Mouse (Mus musculus): Measurements from ENCODE around the gene Synpo2. TPM values are rescaled to one million over a fixed set of nuclear protein-coding genes. Genes with fewer than 3 reads are reported as not detected.

Gene Synpo2
- total RNA-seq (2021): 1 to 10 TPM; 2.4 to 3.2 TPM

- intact Hi-C loops (cut with DNase I): loop anchor here (2.0 to 10.0 kb wide), 3 partner anchors 67 to 119 kb away; no protein-coding TSS in a partner anchor
- DNase-seq (ENCODE audit: low spot score in 2 of 2): peak; percentile 45 to 54
Observed at GRCm38 (mm10) chr3:123235921-123236320, at the start of gene Synpo2. TSS of gene Synpo2 (minus strand) at chr3:123236149.

GRCm38 (mm10) chr3:123285649-123286048 is 49.7 kb upstream of the Synpo2 start:
- intact Hi-C loops (cut with DNase I): no loop called here

GRCm38 (mm10) chr3:123284284-123284683 is 48.3 kb upstream of the Synpo2 start:
- intact Hi-C loops (cut with DNase I): no loop called here
- DNase-seq (ENCODE audit: low spot score in 2 of 2): no peak

More at GRCm38 (mm10) chr3:123285649-123286048, 49.7 kb upstream of the Synpo2 start:
- no peak for DNase-seq (ENCODE audit: low spot score in 2 of 2)

GRCm38 (mm10) chr3:123282866-123283615 is 47.1 kb upstream of the Synpo2 start:
- intact Hi-C loops (cut with DNase I): no loop called here
- DNase-seq (ENCODE audit: low spot score in 2 of 2): no peak

- intact Hi-C loops (cut with DNase I): loop anchor here (1.0 kb wide), 1 partner anchor 31 kb away; no protein-coding TSS in a partner anchor
- DNase-seq (ENCODE audit: low spot score in 2 of 2): peak; percentile 51 to 74
Observed at GRCm38 (mm10) chr3:123267741-123268201, 31.8 kb upstream of the Synpo2 start.

- peak; percentile 71 to 83 for DNase-seq (ENCODE audit: low spot score in 2 of 2)
- intact Hi-C loops (cut with DNase I): loop anchor here (1.0 kb wide), 1 partner anchor 31 kb away; no protein-coding TSS in a partner anchor
Observed at GRCm38 (mm10) chr3:123266753-123267651, 31.1 kb upstream of the Synpo2 start, which contains the start of gene Sec24d. TSS of gene Sec24d (plus strand) at chr3:123267455.

- peak; percentile 3 to 29 for DNase-seq (ENCODE audit: low spot score in 2 of 2)
- intact Hi-C loops (cut with DNase I): no loop called here
Observed at GRCm38 (mm10) chr3:123264706-123265105, 28.8 kb upstream of the Synpo2 start.

GRCm38 (mm10) chr3:123258709-123259108 is 22.8 kb upstream of the Synpo2 start:
- DNase-seq (ENCODE audit: low spot score in 2 of 2): no peak
- intact Hi-C loops (cut with DNase I): no loop called here

GRCm38 (mm10) chr3:123256181-123257101 is 20.5 kb upstream of the Synpo2 start:
- intact Hi-C loops (cut with DNase I): no loop called here
- no peak for DNase-seq (ENCODE audit: low spot score in 2 of 2)

- DNase-seq (ENCODE audit: low spot score in 2 of 2): no peak
- intact Hi-C loops (cut with DNase I): no loop called here
Observed at GRCm38 (mm10) chr3:123245646-123246045, 9.7 kb upstream of the Synpo2 start.

GRCm38 (mm10) chr3:123244376-123244775 is 8.4 kb upstream of the Synpo2 start:
- DNase-seq (ENCODE audit: low spot score in 2 of 2): no peak
- intact Hi-C loops (cut with DNase I): no loop called here

- no peak for DNase-seq (ENCODE audit: low spot score in 2 of 2)
- intact Hi-C loops (cut with DNase I): loop anchor here (10.0 kb wide), 1 partner anchor 117 kb away; no protein-coding TSS in a partner anchor
Observed at GRCm38 (mm10) chr3:123237446-123237845, 1.5 kb upstream of the Synpo2 start.

GRCm38 (mm10) chr3:123237039-123237438 is 1.1 kb upstream of the Synpo2 start:
- DNase-seq (ENCODE audit: low spot score in 2 of 2): no peak
- intact Hi-C loops (cut with DNase I): loop anchor here (10.0 kb wide), 1 partner anchor 118 kb away; no protein-coding TSS in a partner anchor

- intact Hi-C loops (cut with DNase I): loop anchor here (2.0 to 10.0 kb wide), 3 partner anchors 67 to 119 kb away; no protein-coding TSS in a partner anchor
- no peak for DNase-seq (ENCODE audit: low spot score in 2 of 2)
Observed at GRCm38 (mm10) chr3:123235495-123235894, 454 bp downstream of the Synpo2 start.

- intact Hi-C loops (cut with DNase I): loop anchor here (2.0 to 10.0 kb wide), 3 partner anchors 66 to 120 kb away; no protein-coding TSS in a partner anchor
- DNase-seq (ENCODE audit: low spot score in 2 of 2): peak; percentile 57 to 71
Observed at GRCm38 (mm10) chr3:123234191-123234836, 1.6 kb downstream of the Synpo2 start.

- DNase-seq (ENCODE audit: low spot score in 2 of 2): no peak
- intact Hi-C loops (cut with DNase I): loop anchor here (10.0 kb wide), 1 partner anchor 123 kb away; no protein-coding TSS in a partner anchor
Observed at GRCm38 (mm10) chr3:123231639-123232038, 4.3 kb downstream of the Synpo2 start.

GRCm38 (mm10) chr3:123227276-123227675 is 8.7 kb downstream of the Synpo2 start:
- DNase-seq (ENCODE audit: low spot score in 2 of 2): no peak
- intact Hi-C loops (cut with DNase I): no loop called here

- DNase-seq (ENCODE audit: low spot score in 2 of 2): no peak
- intact Hi-C loops (cut with DNase I): no loop called here
Observed at GRCm38 (mm10) chr3:123218646-123219045, 17.3 kb downstream of the Synpo2 start.

Measured in left cerebral cortex, postnatal 25 days (tissue).